Mouse (Mus musculus) lung, postnatal 36 days (tissue): ENCODE data around the gene Smndc1.
A peak's percentile ranks its signal among the peaks of the same experiment; 100 is the strongest.

ENCODE experiments used
- DNase-seq: peaks from one replicate; pipeline ENCODE4 v3.0.0; 2022; ENCODE audit warnings: mixed read lengths

Gene Smndc1

GRCm38 (mm10) chr19:53378421-53378820 is 12.0 kb downstream of the Smndc1 start:
- no peak for DNase-seq

- DNase-seq, result no peak
These were observed 12.7 kb downstream of the Smndc1 start for GRCm38 (mm10) chr19:53377652-53378051.

GRCm38 (mm10) chr19:53375816-53376215 is 14.6 kb downstream of the Smndc1 start:
- DNase-seq, result no peak

GRCm38 (mm10) chr19:53375299-53375698 is 15.1 kb downstream of the Smndc1 start:
- no peak for DNase-seq

GRCm38 (mm10) chr19:53373570-53373969 is 16.8 kb downstream of the Smndc1 start:
- no peak for DNase-seq

- DNase-seq, result no peak
These were observed 18.7 kb downstream of the Smndc1 start, which contains the start of gene Gm10197 for GRCm38 (mm10) chr19:53371666-53372065. Gene Gm10197 (minus strand): TSS chr19:53371766.

GRCm38 (mm10) chr19:53370233-53370632 is 20.1 kb downstream of the Smndc1 start:
- DNase-seq, result no peak

GRCm38 (mm10) chr19:53369469-53370043 is 20.8 kb downstream of the Smndc1 start:
- DNase-seq, result peak; percentile 93

GRCm38 (mm10) chr19:53366881-53367280 is 23.5 kb downstream of the Smndc1 start:
- no peak for DNase-seq

- DNase-seq, result no peak
These were observed 24.2 kb downstream of the Smndc1 start for GRCm38 (mm10) chr19:53366057-53366775.

- peak; percentile 86 for DNase-seq
These were observed 25.4 kb downstream of the Smndc1 start for GRCm38 (mm10) chr19:53364963-53365362.

- DNase-seq, result no peak
These were observed 25.8 kb downstream of the Smndc1 start for GRCm38 (mm10) chr19:53364551-53364950.

GRCm38 (mm10) chr19:53362967-53363366 is 27.4 kb downstream of the Smndc1 start:
- peak; percentile 22 for DNase-seq

- no peak for DNase-seq
These were observed 30.0 kb downstream of the Smndc1 start for GRCm38 (mm10) chr19:53360265-53360958.

- DNase-seq, result peak; percentile 43
These were observed 31.0 kb downstream of the Smndc1 start for GRCm38 (mm10) chr19:53359160-53360033.

GRCm38 (mm10) chr19:53355065-53355464 is 35.3 kb downstream of the Smndc1 start:
- no peak for DNase-seq

GRCm38 (mm10) chr19:53354271-53355000 is 35.9 kb downstream of the Smndc1 start:
- no peak for DNase-seq

- DNase-seq, result no peak
These were observed 36.5 kb downstream of the Smndc1 start for GRCm38 (mm10) chr19:53353864-53354263.

GRCm38 (mm10) chr19:53345766-53346165 is 44.6 kb downstream of the Smndc1 start:
- DNase-seq, result no peak

- no peak for DNase-seq
These were observed 46.3 kb downstream of the Smndc1 start for GRCm38 (mm10) chr19:53344062-53344461.

GRCm38 (mm10) chr19:53343174-53343881 is 47.0 kb downstream of the Smndc1 start:
- no peak for DNase-seq
